Mouse (Mus musculus) lung, embryonic 14.5 days (tissue): ENCODE data around the gene Poldip2. TPM values are rescaled to one million over a fixed set of nuclear protein-coding genes. Genes with fewer than 3 reads are reported as not detected.

Experiments
- ATAC-seq: fragments of 200-750 bp; cut with Nextera tagmentation; 2 replicates; pipeline ENCODE4 v1.8.0; 2017; ENCODE audit warnings: mild to moderate bottlenecking, moderate TSS enrichment, moderate library complexity; ENCODE audit not compliant: insufficient read depth
- DNase-seq: peaks from one replicate; pipeline ENCODE4 v3.0.0-alpha.2; 2015
- H3K27ac ChIP-seq: fragments of 300-500 bp; sonication (generic); 2 replicates; pipeline ENCODE4 v1.5.1; 2014; ENCODE audit warnings: low read depth, mild to moderate bottlenecking, moderate library complexity
- H3K27me3 ChIP-seq: fragments of 300-500 bp; sonication (generic); 2 replicates; pipeline ENCODE4 v1.6.1; 2014; ENCODE audit warnings: low read length, control low read depth; ENCODE audit not compliant: insufficient read depth
- H3K36me3 ChIP-seq: fragments of 300-500 bp; sonication (generic); 2 replicates; pipeline ENCODE4 v1.6.1; 2014; ENCODE audit warnings: control low read depth; ENCODE audit not compliant: insufficient read depth
- H3K4me1 ChIP-seq: fragments of 300-500 bp; sonication (generic); 2 replicates; pipeline ENCODE4 v1.6.1; 2014; ENCODE audit warnings: antibody characterized with exemption, control low read depth; ENCODE audit not compliant: insufficient read depth
- H3K4me2 ChIP-seq: fragments of 300-500 bp; sonication (generic); 2 replicates; pipeline ENCODE4 v1.6.1; 2014; ENCODE audit warnings: mild to moderate bottlenecking
- H3K4me3 ChIP-seq: fragments of 300-500 bp; sonication (generic); 2 replicates; pipeline ENCODE4 v1.5.1; 2014; ENCODE audit warnings: low read depth, low read length
- H3K9ac ChIP-seq: fragments of 300-500 bp; sonication (generic); 2 replicates; pipeline ENCODE4 v1.6.1; 2014
- H3K9me3 ChIP-seq: fragments of 300-500 bp; sonication (generic); 2 replicates; pipeline ENCODE4 v1.6.1; 2016; ENCODE audit warnings: low read depth, low read length, control low read depth
- CTCF ChIP-seq: IDR thresholded peaks from 2 replicates; pipeline ENCODE4 v1.5.1; 2016; ENCODE audit warnings: antibody characterized with exemption, low read depth
- WGBS: fragments of 180-500 bp; shearing (Covaris S2); extraction: QIAGEN DNeasy Blood & Tissue Kit; methylation state at CpG from one replicate; pipeline ENCODE4 v1.1.7; 2014; 5-methylcytosine and 5-hydroxymethylcytosine counted together
- polyA plus RNA-seq: library from polyadenylated mRNA; unstranded; fragments of >200 nt; fragmentation: Nextera tagmentation; extraction: Ambion mirVana; gene quantifications from 2 replicates; pipeline ENCODE4 v1.2.1, GENCODE M21; 2014

The Poldip2 gene
- polyA plus RNA-seq, 1 experiment from 2014 or later, result 148 TPM

- Histone ChIP-seq H3K27ac (no peak overlapping the region), H3K9ac (no peak overlapping the region), H3K4me2 (no peak overlapping the region), H3K27me3 (no peaks in the 10 kb centered on the region), H3K4me3 (no peak overlapping the region), H3K36me3 (peaks cover 49% of the 10 kb centered on the region), H3K9me3 (no peaks in the 10 kb centered on the region), H3K4me1 (peaks cover 5% of the 10 kb centered on the region)
- no peak for ATAC-seq
- DNase-seq, result no peak
- TF ChIP-seq CTCF, result no peak
- 50% methylated on average over 8 of the region's 8 CpGs for WGBS
Measured at GRCm38 (mm10) chr11:78545181-78545580, 33.2 kb downstream of the Poldip2 start.

- H3K4me2 ChIP-seq, result peak overlapping the region; percentile 76
- H3K27ac ChIP-seq, result no peak overlapping the region
Measured at GRCm38 (mm10) chr11:78547718-78548460, 35.9 kb downstream of the Poldip2 start.

GRCm38 (mm10) chr11:78549491-78549987 lies 37.5 kb downstream of the Poldip2 start:
- peak overlapping the region; percentile 68 for H3K4me3 ChIP-seq
- WGBS, result 3% methylated on average over 5 of the region's 5 CpGs

More at GRCm38 (mm10) chr11:78547718-78548460, 35.9 kb downstream of the Poldip2 start:
- no peak overlapping the region for H3K9ac ChIP-seq
- TF ChIP-seq CTCF, result no peak
- no peak for DNase-seq
- H3K4me1 ChIP-seq, result peaks cover 5% of the 10 kb centered on the region
- H3K4me3 ChIP-seq, result no peak overlapping the region
- WGBS, result 78% methylated on average over 2 of the region's 2 CpGs
- H3K9me3 ChIP-seq, result no peaks in the 10 kb centered on the region
- no peak for ATAC-seq
- H3K36me3 ChIP-seq, result peaks cover 29% of the 10 kb centered on the region
- no peaks in the 10 kb centered on the region for H3K27me3 ChIP-seq

DNA sequence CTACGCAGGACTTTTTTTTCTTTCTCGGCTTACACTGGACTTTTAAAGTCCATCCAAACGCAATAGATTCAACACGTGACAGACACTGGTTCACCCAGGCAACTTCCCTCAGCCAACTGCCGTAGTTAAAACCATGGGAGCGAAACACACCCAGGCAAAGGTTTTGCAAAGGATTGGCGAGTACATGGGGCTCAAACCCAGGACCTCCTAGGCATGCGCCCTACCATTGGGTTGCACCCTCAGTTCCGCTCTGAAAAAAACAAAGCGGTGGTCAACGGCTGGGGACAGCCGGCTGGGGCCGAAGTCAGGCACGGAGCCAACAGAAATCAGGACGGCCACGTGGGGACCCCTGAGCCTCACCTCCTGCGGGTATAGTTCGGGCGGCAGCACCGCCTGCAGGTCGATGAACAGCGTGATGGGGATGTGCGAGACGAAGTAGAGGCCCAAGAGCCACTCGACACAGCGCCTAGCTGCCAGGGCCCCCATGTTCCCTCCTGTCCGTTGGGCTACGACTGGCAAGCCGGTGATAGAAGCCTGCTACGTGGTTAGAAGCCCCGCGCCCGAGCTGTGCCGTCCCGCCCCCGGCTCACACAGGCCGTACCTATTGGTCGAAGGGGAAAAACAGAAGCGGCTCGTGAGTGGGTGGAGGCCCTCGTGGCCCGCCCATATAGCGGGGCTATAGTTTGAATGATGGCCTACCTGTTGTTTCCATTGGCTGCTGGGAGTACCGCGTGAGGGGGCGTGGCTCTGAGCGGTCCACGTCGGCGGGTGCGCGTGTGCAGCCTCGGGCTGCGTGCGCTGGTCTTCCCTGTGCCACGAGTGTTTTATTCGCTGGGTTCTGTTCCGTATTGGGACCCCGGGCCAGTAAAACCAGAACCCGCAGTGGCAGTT lies 38.4 kb downstream of the Poldip2 start, which contains the start of gene Tmem97:
Gene Tmem97, minus strand, starts transcription at position 610 of the 891 bp plus-strand sequence.
- Histone ChIP-seq H3K4me3 (peak within 1 kb of the TSS; percentile 68), H3K27me3 (no peaks in the 10 kb centered on the region), H3K9ac (peak within 1 kb of the TSS; percentile 78), H3K4me1 (peaks cover 5% of the 10 kb centered on the region), H3K27ac (peak within 1 kb of the TSS; percentile 84), H3K4me2 (peak within 1 kb of the TSS; percentile 76), H3K36me3 (peaks cover 10% of the 10 kb centered on the region; the same call in 1 of the 2 replicates), H3K9me3 (no peaks in the 10 kb centered on the region)
- TF ChIP-seq CTCF, result peak; percentile 37
- under 1% methylated on average over 60 of the region's 60 CpGs for WGBS
- ATAC-seq (peak; percentile 100), DNase-seq (peak; percentile 98)

More at GRCm38 (mm10) chr11:78549491-78549987, 37.5 kb downstream of the Poldip2 start:
- Histone ChIP-seq H3K27ac (no peak overlapping the region), H3K9ac (peak overlapping the region; percentile 78), H3K27me3 (no peaks in the 10 kb centered on the region), H3K4me1 (peaks cover 5% of the 10 kb centered on the region), H3K9me3 (no peaks in the 10 kb centered on the region), H3K36me3 (peaks cover 14% of the 10 kb centered on the region; the same call in 1 of the 2 replicates), H3K4me2 (peak overlapping the region; percentile 76)
- no peak for DNase-seq
- no peak for TF ChIP-seq CTCF
- no peak for ATAC-seq

- peak overlapping the region; percentile 59 for H3K9ac ChIP-seq
- WGBS, result 30% methylated on average over 6 of the region's 6 CpGs
- DNase-seq, result no peak
- 0 out of 2 replicates have a peak, but pooled peaks cover 5% of the 10 kb centered on the region for H3K36me3 ChIP-seq
- ATAC-seq, result peak; percentile 32
- H3K27ac ChIP-seq, result peak overlapping the region; percentile 84
- H3K4me1 ChIP-seq, result peaks cover 5% of the 10 kb centered on the region
- H3K27me3 ChIP-seq, result no peaks in the 10 kb centered on the region
- H3K4me2 ChIP-seq, result peak overlapping the region; percentile 76
- no peak for TF ChIP-seq CTCF
- peak overlapping the region; percentile 68 for H3K4me3 ChIP-seq
- no peaks in the 10 kb centered on the region for H3K9me3 ChIP-seq
Measured at GRCm38 (mm10) chr11:78551059-78551398, 39.0 kb downstream of the Poldip2 start.

DNA sequence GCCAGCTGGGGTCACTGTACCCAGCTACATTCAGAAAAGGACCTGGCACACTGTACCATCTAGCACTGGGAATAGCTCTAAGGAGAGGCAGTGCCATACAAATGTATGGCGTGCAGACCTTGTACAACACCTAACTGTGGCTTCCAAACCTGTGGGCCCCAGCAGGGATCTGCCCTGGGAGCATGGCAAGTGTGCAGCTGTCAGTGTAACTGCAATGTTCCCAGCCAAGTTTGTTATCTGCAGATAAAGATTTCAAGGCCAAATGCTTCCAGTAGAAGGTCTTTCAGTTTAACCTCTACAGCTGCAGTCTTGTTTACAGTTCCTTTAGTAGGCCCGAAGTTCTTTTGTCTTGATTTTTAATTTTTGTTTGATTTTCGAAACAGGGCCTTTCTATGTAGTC lies 43.6 kb downstream of the Poldip2 start:
- WGBS, result 60% methylated on average over 3 of the region's 3 CpGs
- no peak overlapping the region for H3K27ac ChIP-seq
- TF ChIP-seq CTCF, result no peak

More for the DNA sequence above, 43.6 kb downstream of the Poldip2 start:
- H3K27me3 ChIP-seq, result no peaks in the 10 kb centered on the region
- H3K4me2 ChIP-seq, result no peak overlapping the region
- DNase-seq, result no peak
- no peak overlapping the region for H3K4me3 ChIP-seq
- H3K9ac ChIP-seq, result no peak overlapping the region
- no peak for ATAC-seq
- H3K36me3 ChIP-seq, result no peaks in the 10 kb centered on the region
- no peaks in the 10 kb centered on the region for H3K9me3 ChIP-seq
- H3K4me1 ChIP-seq, result no peaks in the 10 kb centered on the region
